8 mouse cellular contexts compared by ENCODE assay signal in the genomic region with DNA sequence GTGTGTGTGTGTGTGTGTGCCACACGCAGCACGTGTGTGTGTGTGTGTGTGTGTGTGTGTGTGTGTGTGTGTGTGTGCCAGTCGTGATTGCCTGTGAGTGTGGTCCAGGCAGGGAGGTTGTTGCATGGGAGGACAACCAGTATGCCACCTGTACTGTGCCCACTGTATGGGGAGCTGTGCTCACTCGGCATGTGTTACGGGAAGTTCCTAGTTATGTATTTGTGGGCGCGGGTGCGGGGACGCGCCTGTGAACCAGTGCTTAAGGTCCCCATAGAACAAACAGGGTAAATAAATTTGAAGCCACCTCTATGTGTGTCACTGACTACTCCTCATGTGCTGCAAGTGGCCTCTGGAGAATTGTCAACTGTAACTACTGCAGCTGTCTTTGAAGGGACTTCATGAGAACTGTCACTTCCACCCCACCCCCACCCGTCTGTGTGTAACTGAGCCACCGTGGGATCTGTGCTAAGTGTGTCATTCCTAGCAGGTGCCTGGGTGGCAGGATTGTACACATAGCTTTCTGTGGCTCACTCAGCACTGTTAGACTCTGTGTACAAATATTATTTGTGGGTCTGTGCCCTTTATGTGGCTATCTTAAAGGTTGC. TPM values are rescaled to one million over a fixed set of nuclear protein-coding genes. Genes with fewer than 3 reads are reported as not detected.
DNase-seq lines count a peak whose midpoint lies in the region; ATAC-seq and TF ChIP-seq lines count a peak whose summit lies in the region.

No protein-coding gene starts in this region.

- H3K9ac ChIP-seq in embryonic facial prominence, embryonic 13.5 days: peak overlapping the region; percentile 73
- peak overlapping the region; percentile 7; the same call in 1 of the 2 replicates for H3K9ac ChIP-seq in limb, embryonic 11.5 days (ENCODE audit: low read length)

- peaks cover 21% of the 10 kb centered on the region for H3K36me3 ChIP-seq in embryonic facial prominence, embryonic 13.5 days
- peaks cover 3% of the 10 kb centered on the region; the same call in 1 of the 2 replicates for H3K36me3 ChIP-seq in limb, embryonic 11.5 days (ENCODE audit: control insufficient read depth, insufficient read depth, low read length)

- peaks cover 51% of the 10 kb centered on the region for H3K4me1 ChIP-seq in embryonic facial prominence, embryonic 13.5 days
- H3K4me1 ChIP-seq in limb, embryonic 11.5 days (ENCODE audit: control insufficient read depth, insufficient read depth, low read length): peaks cover 44% of the 10 kb centered on the region

- H3K9me3 ChIP-seq in embryonic facial prominence, embryonic 13.5 days: no peaks in the 10 kb centered on the region
- H3K9me3 ChIP-seq in limb, embryonic 11.5 days (ENCODE audit: control insufficient read depth, low read length): no peaks in the 10 kb centered on the region

- H3K27me3 ChIP-seq in embryonic facial prominence, embryonic 13.5 days: no peaks in the 10 kb centered on the region
- no peaks in the 10 kb centered on the region for H3K27me3 ChIP-seq in limb, embryonic 11.5 days (ENCODE audit: control insufficient read depth, insufficient read depth, low read length)

- intact Hi-C loops in gastrocnemius, adult 2 months (cut with DNase I): no loop called here
- intact Hi-C loops in gastrocnemius, postnatal 14 days (cut with DNase I; ENCODE audit: low total_unique reads): no loop called here

- 43% methylated on average over 10 of the region's 12 CpGs for WGBS in embryonic facial prominence, embryonic 13.5 days
- WGBS in limb, embryonic 11.5 days: 53% methylated on average over 11 of the region's 12 CpGs

- ATAC-seq in embryonic facial prominence, embryonic 13.5 days (ENCODE audit: insufficient number of reproducible peaks, insufficient read depth, low FRiP score, low TSS enrichment, low read depth): no peak; the same call in 1 of the 2 replicates
- ATAC-seq in limb, embryonic 11.5 days (ENCODE audit: insufficient number of reproducible peaks, low FRiP score, low TSS enrichment, low read depth): peak; percentile 9; the same call in 1 of the 2 replicates
- ATAC-seq in neutrophil, adult 5-6 weeks (ENCODE audit: extremely low read depth, insufficient number of reproducible peaks, low FRiP score, poor library complexity, severe bottlenecking): peak; percentile 0; the same call in 1 of the 2 replicates

- no peak for TF ChIP-seq CTCF in gastrocnemius, adult 2 months (IDR thresholded peaks at IDR 0.05)

- DNase-seq in gastrocnemius, adult 2 months: no peak
- DNase-seq in gastrocnemius, postnatal 14 days: no peak
- DNase-seq in A20 (ENCODE audit: low read depth, low spot score): peak; percentile 89
- no peak for DNase-seq in limb, embryonic 11.5 days (ENCODE audit: low spot score)
- no peak for DNase-seq in cerebellum, adult 11-12 months
- DNase-seq in cerebellum, postnatal 14 days: no peak

- H3K4me2 ChIP-seq in embryonic facial prominence, embryonic 13.5 days: peak overlapping the region; percentile 75
- H3K4me2 ChIP-seq in limb, embryonic 11.5 days (ENCODE audit: low read depth, severe bottlenecking): peak overlapping the region; percentile 50; the same call in 1 of the 2 replicates

- H3K4me3 ChIP-seq in gastrocnemius, adult 2 months: peak overlapping the region; percentile 91
- H3K4me3 ChIP-seq in embryonic facial prominence, embryonic 13.5 days: peak overlapping the region; percentile 40
- H3K4me3 ChIP-seq in limb, embryonic 11.5 days (ENCODE audit: low read depth, low read length): peak overlapping the region; percentile 16; the same call in 1 of the 2 replicates

- H3K27ac ChIP-seq in gastrocnemius, adult 2 months: peak overlapping the region; percentile 94
- H3K27ac ChIP-seq in embryonic facial prominence, embryonic 13.5 days: peak overlapping the region; percentile 98
- H3K27ac ChIP-seq in limb, embryonic 11.5 days (replicated peaks; ENCODE audit: low read depth, low read length): peak overlapping the region; percentile 95

RNA-seq across cellular contexts. Expression of a gene that starts 2.4 kb away (rescaled TPM):
- 10 to 100 TPM; 10.0 to 36.7 TPM for total RNA-seq in gastrocnemius, adult 2 months (2021)
- total RNA-seq in gastrocnemius, postnatal 14 days (2021): 10 to 100 TPM in 1 of 2 experiments, 1 to 10 TPM in 1; 5.9 to 11.6 TPM
- polyA plus RNA-seq in embryonic facial prominence, embryonic 13.5 days (2015; fragmentation: Nextera tagmentation; extraction: Ambion mirVana): 9.7 and 11.0 TPM in 2 replicates
- polyA plus RNA-seq in limb, embryonic 11.5 days (2014; fragmentation: Nextera tagmentation; extraction: Ambion mirVana): 5.6 and 6.1 TPM in 2 replicates
- total RNA-seq in neutrophil, adult 5-6 weeks (2017): 496 and 563 TPM in 2 replicates

RNA-seq across cellular contexts. Expression of a gene that starts 10.1 kb away (rescaled TPM):
- total RNA-seq in gastrocnemius, adult 2 months (2021): 1 to 10 TPM; 4.0 to 7.5 TPM
- total RNA-seq in gastrocnemius, postnatal 14 days (2021): 10 to 100 TPM; 15.0 to 15.7 TPM
- 102 and 109 TPM in 2 replicates for polyA plus RNA-seq in embryonic facial prominence, embryonic 13.5 days (2015; fragmentation: Nextera tagmentation; extraction: Ambion mirVana)
- 73.2 and 79.6 TPM in 2 replicates for polyA plus RNA-seq in limb, embryonic 11.5 days (2014; fragmentation: Nextera tagmentation; extraction: Ambion mirVana)
- total RNA-seq in neutrophil, adult 5-6 weeks (2017): 32.6 and 39.7 TPM in 2 replicates

RNA-seq across cellular contexts. Expression of a gene that starts 10.1 kb away (rescaled TPM):
- 10 to 100 TPM; 22.1 to 28.3 TPM for total RNA-seq in gastrocnemius, adult 2 months (2021)
- 10 to 100 TPM; 20.7 to 20.9 TPM for total RNA-seq in gastrocnemius, postnatal 14 days (2021)
- polyA plus RNA-seq in embryonic facial prominence, embryonic 13.5 days (2015; fragmentation: Nextera tagmentation; extraction: Ambion mirVana): 40.5 and 53.5 TPM in 2 replicates
- polyA plus RNA-seq in limb, embryonic 11.5 days (2014; fragmentation: Nextera tagmentation; extraction: Ambion mirVana): 51.5 and 53.5 TPM in 2 replicates
- 9.1 and 9.8 TPM in 2 replicates for total RNA-seq in neutrophil, adult 5-6 weeks (2017)

RNA-seq across cellular contexts. Expression of a gene that starts 10.3 kb away (rescaled TPM):
- total RNA-seq in gastrocnemius, adult 2 months (2021): 10 to 100 TPM; 31.0 to 35.0 TPM
- 10 to 100 TPM; 32.9 to 34.8 TPM for total RNA-seq in gastrocnemius, postnatal 14 days (2021)
- 80.5 and 89.6 TPM in 2 replicates for polyA plus RNA-seq in embryonic facial prominence, embryonic 13.5 days (2015; fragmentation: Nextera tagmentation; extraction: Ambion mirVana)
- 83.5 and 94.9 TPM in 2 replicates for polyA plus RNA-seq in limb, embryonic 11.5 days (2014; fragmentation: Nextera tagmentation; extraction: Ambion mirVana)
- 218 and 230 TPM in 2 replicates for total RNA-seq in neutrophil, adult 5-6 weeks (2017)

RNA-seq across cellular contexts. Expression of a gene that starts 32.0 kb away (rescaled TPM):
- 100 to 1,000 TPM; 373 to 449 TPM for total RNA-seq in gastrocnemius, adult 2 months (2021)
- 100 to 1,000 TPM; 522 to 620 TPM for total RNA-seq in gastrocnemius, postnatal 14 days (2021)
- polyA plus RNA-seq in embryonic facial prominence, embryonic 13.5 days (2015; fragmentation: Nextera tagmentation; extraction: Ambion mirVana): 1,032 and 1,091 TPM in 2 replicates
- polyA plus RNA-seq in limb, embryonic 11.5 days (2014; fragmentation: Nextera tagmentation; extraction: Ambion mirVana): 1,100 and 1,120 TPM in 2 replicates
- total RNA-seq in neutrophil, adult 5-6 weeks (2017): 700 and 800 TPM in 2 replicates

Comparison
In these comparisons a context has a peak if more than half of its experiments do, and no peak if none do; other contexts are left out.
1. H3K4me3 ChIP-seq: peak in every context shown above with its lines; median percentile 91 in gastrocnemius, adult 2 months; 40 in embryonic facial prominence, embryonic 13.5 days; 16 in limb, embryonic 11.5 days.
2. RNA of a gene that starts 2.4 kb away (total RNA-seq): 496 to 563 TPM in neutrophil, adult 5-6 weeks; 10.0 to 36.7 TPM in gastrocnemius, adult 2 months and 5.9 to 11.6 TPM in gastrocnemius, postnatal 14 days; every median in the first group is over 10 times any median in the second.
3. Peak in every context shown above with its lines, with median percentiles within 50 percentile points of each other: H3K27ac ChIP-seq.